In the genomic region with DNA sequence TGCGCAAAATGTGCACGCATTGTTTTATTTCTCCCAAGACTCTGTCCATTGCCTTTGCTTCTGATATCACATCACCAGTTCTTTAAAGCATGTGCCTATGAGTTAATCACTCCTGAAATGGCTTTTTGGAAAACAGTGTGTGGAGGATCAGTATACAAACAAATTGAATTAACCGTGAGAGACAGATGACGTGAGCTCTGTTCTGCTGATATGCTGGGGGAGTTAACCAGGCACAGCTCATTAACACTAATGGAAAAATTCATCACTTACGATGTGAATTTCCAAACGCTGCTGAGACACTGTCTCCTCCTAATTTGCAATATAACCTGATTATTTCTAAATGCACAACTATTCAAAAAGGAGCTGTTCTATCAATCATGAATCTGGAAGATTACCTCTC, we compare ENCODE assay signal across 24 mouse cellular contexts.
DNase-seq lines count a peak whose midpoint lies in the region; ATAC-seq lines count a peak whose summit lies in the region.
"Had no signal": no experiment of that assay in that cellular context is flagged by ENCODE, and none has a peak within 500 bp of the region (broad histone marks: within the 10 kb centered on the region; RNA-seq: fewer than 3 reads in every experiment).

No protein-coding gene starts in this region.

- no peak overlapping the region for H3K4me2 ChIP-seq in forebrain, embryonic 16.5 days (ENCODE audit: low read length)
- no peak overlapping the region for H3K4me2 ChIP-seq in midbrain, embryonic 14.5 days (ENCODE audit: low read length)
- no peak overlapping the region for H3K4me2 ChIP-seq in midbrain, embryonic 11.5 days
- no peak overlapping the region for H3K4me2 ChIP-seq in hindbrain, embryonic 14.5 days (replicated peaks)
- no peak overlapping the region for H3K4me2 ChIP-seq in neural tube, embryonic 13.5 days
- H3K4me2 ChIP-seq: embryonic facial prominence, embryonic 15.5 days had no signal

- no peaks in the 10 kb centered on the region for H3K27me3 ChIP-seq in forebrain, embryonic 16.5 days (replicated peaks; ENCODE audit: control insufficient read depth, insufficient read depth, low read length)
- H3K27me3 ChIP-seq in forebrain, embryonic 10.5 days (ENCODE audit: poor library complexity, severe bottlenecking), result no peaks in the 10 kb centered on the region
- H3K27me3 ChIP-seq in midbrain, embryonic 14.5 days (ENCODE audit: control insufficient read depth, insufficient read depth, low read length), result no peaks in the 10 kb centered on the region
- H3K27me3 ChIP-seq in midbrain, embryonic 11.5 days (ENCODE audit: control insufficient read depth, insufficient read depth, low read length), result no peaks in the 10 kb centered on the region
- no peaks in the 10 kb centered on the region for H3K27me3 ChIP-seq in hindbrain, embryonic 14.5 days (ENCODE audit: control insufficient read depth, insufficient read depth, low read length)
- no peaks in the 10 kb centered on the region for H3K27me3 ChIP-seq in neural tube, embryonic 13.5 days
- H3K27me3 ChIP-seq: embryonic facial prominence, embryonic 15.5 days; Patski had no signal

- no peak overlapping the region for H3K27ac ChIP-seq in forebrain, embryonic 16.5 days (ENCODE audit: low read length)
- H3K27ac ChIP-seq in forebrain, embryonic 10.5 days, result no peak overlapping the region
- H3K27ac ChIP-seq in midbrain, embryonic 14.5 days (replicated peaks; ENCODE audit: low read depth, low read length), result no peak overlapping the region
- no peak overlapping the region for H3K27ac ChIP-seq in midbrain, embryonic 11.5 days (ENCODE audit: low read depth, low read length)
- H3K27ac ChIP-seq in hindbrain, embryonic 14.5 days, result peak overlapping the region; percentile 74; the same call in 1 of the 2 replicates
- peak overlapping the region; percentile 56 for H3K27ac ChIP-seq in neural tube, embryonic 13.5 days (replicated peaks)
- H3K27ac ChIP-seq: embryonic facial prominence, embryonic 15.5 days; heart, embryonic 10.5 days had no signal

- H3K9me3 ChIP-seq in forebrain, embryonic 16.5 days (ENCODE audit: control insufficient read depth, low read length), result no peaks in the 10 kb centered on the region
- H3K9me3 ChIP-seq in forebrain, embryonic 10.5 days, result no peaks in the 10 kb centered on the region
- H3K9me3 ChIP-seq in midbrain, embryonic 14.5 days (ENCODE audit: control insufficient read depth, low read length), result no peaks in the 10 kb centered on the region
- H3K9me3 ChIP-seq in midbrain, embryonic 11.5 days (ENCODE audit: control insufficient read depth, low read length), result no peaks in the 10 kb centered on the region
- H3K9me3 ChIP-seq in hindbrain, embryonic 14.5 days (ENCODE audit: control insufficient read depth, low read length), result no peaks in the 10 kb centered on the region
- no peaks in the 10 kb centered on the region for H3K9me3 ChIP-seq in neural tube, embryonic 13.5 days
- H3K9me3 ChIP-seq: embryonic facial prominence, embryonic 15.5 days; heart, embryonic 10.5 days had no signal

- ATAC-seq in forebrain, embryonic 16.5 days, result 0 out of 2 replicates have a peak, but pooled peaks have one; percentile 52
- ATAC-seq in midbrain, embryonic 14.5 days (ENCODE audit: low FRiP score, low TSS enrichment), result no peak
- no peak for ATAC-seq in midbrain, embryonic 11.5 days (ENCODE audit: low FRiP score)
- peak; percentile 70 for ATAC-seq in hindbrain, embryonic 14.5 days (ENCODE audit: low FRiP score)
- ATAC-seq in neural tube, embryonic 13.5 days (ENCODE audit: low read depth), result peak; percentile 81
- ATAC-seq: activated CD4-positive, CD25-positive, alpha-beta regulatory T cell, adult 4 months; inflammation-experienced regulatory T-cells, adult 6 months; intestine, postnatal 0 days; Patski had no signal

- DNase-seq in forebrain, embryonic 10.5 days (ENCODE audit: extremely low spot score, low spot score), result no peak
- DNase-seq in midbrain, embryonic 14.5 days, result peak; percentile 15
- no peak for DNase-seq in midbrain, embryonic 11.5 days (ENCODE audit: low spot score, missing footprints)
- peak; percentile 45 for DNase-seq in hindbrain, embryonic 14.5 days (ENCODE audit: low spot score)
- no peak for DNase-seq in right cerebral cortex, postnatal 10 days (ENCODE audit: low spot score in 2 of 2)
- DNase-seq in spleen, adult 12 weeks (ENCODE audit: low spot score), result no peak
- DNase-seq: adrenal gland, adult 2 months; adrenal gland, postnatal 25 days; cerebellum, adult 8-10 months; cerebellum, postnatal 14 days; embryo, embryonic 11 days; gastrocnemius, postnatal 10 days; heart, adult 18-20 months; heart, postnatal 10 days; heart, postnatal 4 days had no signal

- no peak overlapping the region for H3K4me3 ChIP-seq in forebrain, embryonic 16.5 days (replicated peaks; ENCODE audit: low read length)
- H3K4me3 ChIP-seq in forebrain, embryonic 10.5 days, result no peak overlapping the region
- H3K4me3 ChIP-seq in midbrain, embryonic 14.5 days (replicated peaks; ENCODE audit: low read depth, low read length), result no peak overlapping the region
- H3K4me3 ChIP-seq in midbrain, embryonic 11.5 days (ENCODE audit: low read depth, low read length), result no peak overlapping the region
- H3K4me3 ChIP-seq in hindbrain, embryonic 14.5 days (replicated peaks; ENCODE audit: low read length), result no peak overlapping the region
- no peak overlapping the region for H3K4me3 ChIP-seq in neural tube, embryonic 13.5 days
- H3K4me3 ChIP-seq: embryonic facial prominence, embryonic 15.5 days; erythroblast, embryonic 14.5 days; heart, embryonic 10.5 days had no signal

- WGBS in forebrain, embryonic 16.5 days, result 59% methylated on average over 6 of the region's 6 CpGs
- WGBS in forebrain, embryonic 10.5 days, result 83% methylated on average over 6 of the region's 6 CpGs
- 64% methylated on average over 6 of the region's 6 CpGs for WGBS in midbrain, embryonic 14.5 days
- WGBS in midbrain, embryonic 11.5 days, result 89% methylated on average over 6 of the region's 6 CpGs
- 59% methylated on average over 6 of the region's 6 CpGs for WGBS in hindbrain, embryonic 14.5 days
- 53% methylated on average over 6 of the region's 6 CpGs for WGBS in neural tube, embryonic 13.5 days

- H3K4me1 ChIP-seq in forebrain, embryonic 16.5 days (replicated peaks; ENCODE audit: control insufficient read depth, insufficient read depth, low read length), result no peaks in the 10 kb centered on the region
- H3K4me1 ChIP-seq in forebrain, embryonic 10.5 days, result no peaks in the 10 kb centered on the region
- H3K4me1 ChIP-seq in midbrain, embryonic 14.5 days (ENCODE audit: control insufficient read depth, insufficient read depth, low read length), result no peaks in the 10 kb centered on the region
- no peaks in the 10 kb centered on the region for H3K4me1 ChIP-seq in midbrain, embryonic 11.5 days (ENCODE audit: control insufficient read depth, insufficient read depth, low read length)
- no peaks in the 10 kb centered on the region for H3K4me1 ChIP-seq in hindbrain, embryonic 14.5 days (replicated peaks; ENCODE audit: control insufficient read depth, insufficient read depth, low read length)
- H3K4me1 ChIP-seq in neural tube, embryonic 13.5 days (replicated peaks), result peaks cover 15% of the 10 kb centered on the region; the same call in 1 of the 2 replicates
- H3K4me1 ChIP-seq: embryonic facial prominence, embryonic 15.5 days; heart, embryonic 10.5 days had no signal

- no peaks in the 10 kb centered on the region for H3K36me3 ChIP-seq in forebrain, embryonic 16.5 days (ENCODE audit: control insufficient read depth, insufficient read depth)
- H3K36me3 ChIP-seq in forebrain, embryonic 10.5 days (replicated peaks), result no peaks in the 10 kb centered on the region
- H3K36me3 ChIP-seq in midbrain, embryonic 14.5 days (ENCODE audit: control insufficient read depth, insufficient read depth, low read length), result no peaks in the 10 kb centered on the region
- H3K36me3 ChIP-seq in midbrain, embryonic 11.5 days (ENCODE audit: control insufficient read depth, insufficient read depth, low read length), result no peaks in the 10 kb centered on the region
- no peaks in the 10 kb centered on the region for H3K36me3 ChIP-seq in hindbrain, embryonic 14.5 days (replicated peaks; ENCODE audit: control insufficient read depth, insufficient read depth)
- H3K36me3 ChIP-seq in neural tube, embryonic 13.5 days, result no peaks in the 10 kb centered on the region
- H3K36me3 ChIP-seq: embryonic facial prominence, embryonic 15.5 days; heart, embryonic 10.5 days had no signal

- no peak overlapping the region for H3K9ac ChIP-seq in forebrain, embryonic 16.5 days (replicated peaks; ENCODE audit: low read depth, low read length)
- no peak overlapping the region for H3K9ac ChIP-seq in midbrain, embryonic 14.5 days (replicated peaks; ENCODE audit: low read length)
- no peak overlapping the region for H3K9ac ChIP-seq in midbrain, embryonic 11.5 days (ENCODE audit: low read length)
- no peak overlapping the region for H3K9ac ChIP-seq in hindbrain, embryonic 14.5 days
- H3K9ac ChIP-seq in neural tube, embryonic 13.5 days, result no peak overlapping the region
- H3K9ac ChIP-seq: embryonic facial prominence, embryonic 15.5 days had no signal

Comparison
In these comparisons a context has a peak if more than half of its experiments do, and no peak if none do; other contexts are left out.
1. DNase-seq: peak in midbrain, embryonic 14.5 days (single experiment) and hindbrain, embryonic 14.5 days (single experiment); none in forebrain, embryonic 10.5 days (single experiment), midbrain, embryonic 11.5 days (single experiment), right cerebral cortex, postnatal 10 days (0 of 2) and spleen, adult 12 weeks (single experiment).
2. ATAC-seq: peak in forebrain, embryonic 16.5 days (single experiment), hindbrain, embryonic 14.5 days (single experiment) and neural tube, embryonic 13.5 days (single experiment); none in midbrain, embryonic 14.5 days (single experiment) and midbrain, embryonic 11.5 days (single experiment).
3. H3K27ac ChIP-seq: peak in hindbrain, embryonic 14.5 days (single experiment) and neural tube, embryonic 13.5 days (single experiment); none in forebrain, embryonic 16.5 days (single experiment), forebrain, embryonic 10.5 days (single experiment), midbrain, embryonic 14.5 days (single experiment) and midbrain, embryonic 11.5 days (single experiment).